Mouse (Mus musculus) thymus, postnatal 25 days (tissue): ENCODE results near the gene Nat8f7.
"Not testable (repeated sequence)": the region's sequence is repeated elsewhere in the genome, so short reads cannot be mapped to it uniquely, and the experiment has no call there.

ENCODE experiments used
- DNase-seq: peaks from one replicate; pipeline ENCODE4 v3.0.0; 2022

The Nat8f7 gene

DNA sequence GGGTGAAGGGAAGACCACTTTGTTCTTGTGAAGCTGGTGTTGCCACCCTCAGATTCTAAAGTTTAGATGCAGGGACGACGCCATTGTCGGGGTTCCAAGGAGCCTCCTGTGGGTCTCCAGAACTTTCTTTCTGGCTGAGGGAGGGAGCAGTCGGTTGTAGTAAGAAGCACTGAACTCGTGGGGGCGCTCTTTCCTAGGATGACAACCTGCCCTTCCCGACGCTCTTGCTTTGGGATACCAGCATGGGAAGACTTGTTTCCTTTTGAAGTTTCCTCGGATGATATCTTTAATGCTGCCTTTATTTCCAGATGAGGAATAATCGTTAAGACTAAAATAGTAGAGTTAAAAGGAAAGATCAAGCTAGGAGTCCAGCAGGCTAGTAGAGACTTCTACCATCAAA is at the start of gene Nat8f7:
Nat8f7 (minus strand) TSS at position 101 of the 400 bp plus-strand sequence.
- not testable (repeated sequence) for DNase-seq

DNA sequence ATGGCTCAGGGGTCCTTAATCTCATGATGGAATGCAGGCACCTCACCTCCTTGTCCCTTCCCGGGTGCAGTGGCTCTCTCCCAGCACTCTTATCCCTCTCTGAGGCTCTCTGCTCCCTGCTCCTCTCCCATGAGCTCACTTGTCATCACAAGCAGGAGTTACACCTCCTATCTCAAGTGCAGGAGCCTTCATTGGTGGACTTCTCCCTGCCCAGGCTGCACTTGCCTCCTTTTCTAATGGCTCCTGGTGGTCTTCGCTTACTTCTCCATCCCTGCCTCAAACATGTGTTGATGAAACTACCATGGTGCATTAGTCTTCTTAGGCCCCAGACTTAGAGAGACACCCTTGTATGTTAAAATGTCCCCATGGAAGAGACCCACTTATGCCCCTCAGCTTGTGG is 49.7 kb upstream of the Nat8f7 start:
- not testable (repeated sequence) for DNase-seq

DNA sequence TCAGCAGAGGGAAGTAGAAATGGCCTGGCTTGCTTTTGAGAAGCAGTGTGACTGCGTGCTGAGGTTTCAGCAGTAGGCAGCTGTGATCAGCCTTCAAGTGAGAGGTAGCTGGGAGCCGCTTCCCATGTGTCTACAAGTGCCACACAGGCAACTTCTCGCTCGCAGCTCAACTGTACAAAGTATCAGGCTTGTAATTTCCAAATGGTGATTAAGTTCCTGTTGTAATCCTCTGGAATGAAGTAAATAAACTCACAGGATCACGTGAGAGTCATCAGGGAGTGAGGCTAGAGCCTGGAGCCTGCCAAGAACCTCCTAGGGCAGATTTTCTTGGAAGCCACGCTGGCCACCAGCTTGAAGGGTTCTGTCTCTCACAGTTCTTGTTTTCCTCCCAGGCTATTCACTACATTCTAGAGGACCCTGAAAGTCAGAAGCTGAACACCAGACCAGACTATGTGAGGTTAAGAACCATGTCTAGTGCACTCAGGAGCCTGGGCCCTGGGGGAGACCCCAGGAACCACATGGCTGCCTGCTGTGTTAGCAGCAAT is 42.8 kb upstream of the Nat8f7 start:
- not testable (repeated sequence) for DNase-seq

DNA sequence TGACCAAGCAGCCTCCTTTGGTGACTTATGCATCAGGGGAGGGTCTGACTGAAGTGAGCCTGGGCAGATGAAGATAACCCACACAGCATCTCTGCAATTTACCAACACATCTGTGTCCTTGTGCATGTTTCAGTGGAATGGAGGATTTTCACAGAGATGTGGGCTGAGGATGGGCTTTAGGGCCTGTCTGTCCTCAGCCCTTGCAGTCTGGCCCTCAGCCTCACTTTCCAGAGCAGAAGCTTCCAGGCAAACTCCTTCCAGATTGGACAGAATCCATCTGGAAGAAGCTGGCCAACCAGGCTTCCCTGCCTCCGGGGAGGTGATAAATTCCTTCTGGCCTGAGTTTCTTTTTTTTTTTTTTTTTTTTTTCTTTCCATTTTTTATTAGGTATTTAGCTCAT is 3.4 kb downstream of the Nat8f7 start:
- DNase-seq, result not testable (repeated sequence)

DNA sequence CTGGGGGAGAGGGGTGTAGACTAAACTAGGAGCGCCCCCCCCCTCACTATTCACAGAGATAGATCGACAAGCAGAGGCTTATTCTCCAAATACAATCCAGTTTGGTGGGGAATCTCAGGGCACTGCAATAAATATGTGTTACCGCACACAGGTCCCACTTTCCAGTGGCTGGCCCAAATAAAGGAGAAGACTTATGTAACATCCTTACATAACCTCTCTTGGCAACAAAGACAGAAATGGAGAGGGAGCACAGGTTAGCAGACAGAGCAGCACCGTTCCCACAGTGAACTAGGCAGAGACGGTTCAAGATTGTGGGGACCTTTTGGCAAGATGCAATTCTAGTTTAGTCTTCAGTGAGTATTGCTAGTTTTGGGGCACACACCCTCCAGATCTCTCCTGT is 3.8 kb downstream of the Nat8f7 start:
- DNase-seq, result not testable (repeated sequence)

DNA sequence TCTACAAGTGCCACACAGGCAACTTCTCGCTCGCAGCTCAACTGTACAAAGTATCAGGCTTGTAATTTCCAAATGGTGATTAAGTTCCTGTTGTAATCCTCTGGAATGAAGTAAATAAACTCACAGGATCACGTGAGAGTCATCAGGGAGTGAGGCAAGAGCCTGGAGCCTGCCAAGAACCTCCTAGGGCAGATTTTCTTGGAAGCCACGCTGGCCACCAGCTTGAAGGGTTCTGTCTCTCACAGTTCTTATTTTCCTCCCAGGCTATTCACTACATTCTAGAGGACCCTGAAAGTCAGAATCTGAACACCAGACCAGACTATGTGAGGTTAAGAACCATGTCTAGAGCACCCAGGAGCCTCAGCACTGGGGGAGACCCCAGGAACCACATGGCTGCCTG is 11.1 kb downstream of the Nat8f7 start:
- not testable (repeated sequence) for DNase-seq
